Mouse (Mus musculus) liver, embryonic 14.5 days (tissue): ENCODE results near the gene Gga1.

Source experiments
- CTCF ChIP-seq: IDR thresholded peaks from 2 replicates; pipeline ENCODE4 v1.5.1; 2016; ENCODE audit warnings: antibody characterized with exemption, low read depth, control low read depth
- EP300 ChIP-seq: IDR thresholded peaks from 2 replicates; pipeline ENCODE4 v1.6.1; 2016; ENCODE audit warnings: antibody characterized with exemption, low read depth

DNA sequence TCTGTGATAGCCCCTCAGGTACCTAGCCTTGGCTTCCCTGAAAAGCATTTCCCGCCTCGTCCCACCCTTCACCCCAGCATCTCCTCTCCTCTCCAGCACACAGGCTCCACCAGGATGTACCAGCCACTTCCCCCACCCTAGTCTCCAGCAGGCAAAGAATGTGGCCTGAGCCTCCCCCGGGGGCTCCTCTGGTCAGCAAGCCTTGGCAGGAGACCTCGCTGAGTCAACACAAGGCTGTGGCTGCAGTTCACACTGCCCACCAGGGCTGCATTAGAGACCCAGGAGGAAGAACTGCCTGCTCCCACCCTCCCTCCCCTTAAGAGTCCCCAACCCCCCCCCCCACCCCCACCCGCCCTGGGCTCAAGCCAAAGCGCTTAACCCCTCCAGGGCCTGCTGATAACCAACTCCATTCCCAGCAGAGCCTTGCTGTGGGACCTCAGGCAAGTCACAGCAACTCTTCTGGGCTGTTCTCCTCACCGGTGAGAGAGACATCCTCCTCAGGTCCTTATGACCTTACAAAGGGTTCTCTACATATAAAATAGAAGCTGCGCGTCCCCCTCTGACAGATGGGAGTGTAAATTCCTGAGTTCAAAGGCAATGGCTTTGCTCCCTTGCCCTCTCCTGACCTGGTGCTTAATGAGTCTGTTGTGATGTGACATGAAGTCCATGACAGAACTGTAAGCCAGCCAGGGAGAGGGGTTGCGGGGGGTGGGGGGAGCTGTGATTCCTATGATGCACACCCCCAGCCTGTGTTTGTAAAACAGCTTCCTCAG, 42.6 kb upstream of the Gga1 start:
- TF ChIP-seq CTCF (no peak), EP300 (no peak)
